Mouse (Mus musculus) MEL (cell line): ENCODE measurements around the gene Maco1.

Experiments
- CTCF ChIP-seq, 3 experiments: IDR thresholded peaks in 2 of 3; conservative IDR thresholded peaks in 1 of 3; 2 replicates each; pipeline ENCODE4 v1.5.1; 2011 to 2012; ENCODE audit warnings: low read length in 3 of 3, low read depth in 2 of 3, mild to moderate bottlenecking in 2 of 3, improper control_type of control experiment in 1 of 3, inconsistent platforms in 1 of 3, mixed read lengths in 1 of 3, moderate library complexity in 1 of 3; ENCODE audit not compliant: control insufficient read depth in 1 of 3, insufficient read depth in 1 of 3, poor library complexity in 1 of 3, severe bottlenecking in 1 of 3
- MEF2A ChIP-seq: IDR thresholded peaks from 2 replicates; pipeline ENCODE4 v1.6.1; 2014; ENCODE audit warnings: low read depth, mild to moderate bottlenecking, inconsistent platforms, low read length, improper control_type of control experiment; ENCODE audit not compliant: poor library complexity, insufficient replicate concordance, severe bottlenecking; ENCODE audit errors: extremely low read depth
- MXI1 ChIP-seq: IDR thresholded peaks from 2 replicates; pipeline ENCODE4 v1.6.1; 2011; ENCODE audit warnings: mild to moderate bottlenecking, low read depth, low read length, improper control_type of control experiment
- POLR2A ChIP-seq, 2 experiments: IDR thresholded peaks; 2 replicates each; pipeline ENCODE4 v1.6.1; 2011 to 2012; ENCODE audit warnings: low read length in 2 of 2, mild to moderate bottlenecking in 2 of 2, control low read depth in 1 of 2, improper control_type of control experiment in 1 of 2, low read depth in 1 of 2, moderate library complexity in 1 of 2; ENCODE audit not compliant: control insufficient read depth in 1 of 2, insufficient read depth in 1 of 2, poor library complexity in 1 of 2
- POLR2AphosphoS2 ChIP-seq: IDR thresholded peaks from 2 replicates; pipeline ENCODE4 v1.6.1; 2011; ENCODE audit warnings: low read length, improper control_type of control experiment
- ZMIZ1 ChIP-seq: IDR thresholded peaks from 2 replicates; pipeline ENCODE4 v1.6.1; 2012; ENCODE audit warnings: low read depth, mild to moderate bottlenecking, inconsistent platforms, low read length, improper control_type of control experiment, moderate library complexity

GRCm38 (mm10) chr4:134897256-134897655, 44.1 kb upstream of the Maco1 start:
- no peak for TF ChIP-seq ZMIZ1
- TF ChIP-seq MEF2A, result no peak
- TF ChIP-seq CTCF (IDR thresholded peaks at IDR 0.05 in 2 of 3, conservative IDR thresholded peaks at IDR 0.05 in 1 of 3; ENCODE audit: control insufficient read depth in 1 of 3, insufficient read depth in 1 of 3, low read depth in 2 of 3, low read length in 3 of 3, poor library complexity in 1 of 3, severe bottlenecking in 1 of 3), result no peak
- no peak for TF ChIP-seq POLR2A (IDR thresholded peaks at IDR 0.05; ENCODE audit: control insufficient read depth in 1 of 2, insufficient read depth in 1 of 2, low read depth in 1 of 2, low read length in 2 of 2, poor library complexity in 1 of 2)
- TF ChIP-seq MXI1, result no peak
- TF ChIP-seq POLR2AphosphoS2, result no peak
